Comparison of ENCODE assay signal across 28 mouse cellular contexts in genomic region chr5:60988313-60988712, GRCm38 (mm10).
"Had no signal": no experiment of that assay in that cellular context is flagged by ENCODE, and none has a peak within 500 bp of the region (broad histone marks: within the 10 kb centered on the region; RNA-seq: fewer than 3 reads in every experiment).

No protein-coding gene starts in this region.

- H3K27ac ChIP-seq: limb, embryonic 10.5 days; limb, embryonic 12.5 days; limb, embryonic 13.5 days; limb, embryonic 15.5 days; liver, embryonic 12.5 days; liver, embryonic 13.5 days; liver, embryonic 14.5 days; liver, embryonic 15.5 days; lung, embryonic 15.5 days; macrophage; midbrain, embryonic 10.5 days; midbrain, embryonic 12.5 days; midbrain, embryonic 13.5 days; midbrain, embryonic 15.5 days; neural tube, embryonic 12.5 days had no signal

- H3K9ac ChIP-seq: limb, embryonic 12.5 days; limb, embryonic 13.5 days; limb, embryonic 15.5 days; liver, embryonic 12.5 days; liver, embryonic 13.5 days; liver, embryonic 14.5 days; liver, embryonic 15.5 days; liver, postnatal 0 days; lung, embryonic 14.5 days; lung, embryonic 15.5 days; midbrain, embryonic 12.5 days; midbrain, embryonic 13.5 days; midbrain, embryonic 15.5 days; neural tube, embryonic 12.5 days had no signal

- H3K4me1 ChIP-seq: limb, embryonic 10.5 days; limb, embryonic 12.5 days; limb, embryonic 13.5 days; limb, embryonic 15.5 days; liver, embryonic 12.5 days; liver, embryonic 13.5 days; liver, embryonic 15.5 days; lung, embryonic 15.5 days; megakaryocyte, embryonic 14.5 days; midbrain, embryonic 10.5 days; midbrain, embryonic 12.5 days; midbrain, embryonic 15.5 days; neural tube, embryonic 12.5 days had no signal

- H3K4me3 ChIP-seq: limb, embryonic 10.5 days; limb, embryonic 12.5 days; limb, embryonic 13.5 days; limb, embryonic 15.5 days; liver, embryonic 12.5 days; liver, embryonic 13.5 days; liver, embryonic 15.5 days; lung, embryonic 15.5 days; megakaryocyte, embryonic 14.5 days; midbrain, embryonic 10.5 days; midbrain, embryonic 12.5 days; midbrain, embryonic 13.5 days; midbrain, embryonic 15.5 days; myocyte; neural tube, embryonic 12.5 days had no signal

- H3K36me3 ChIP-seq: limb, embryonic 10.5 days; limb, embryonic 12.5 days; limb, embryonic 13.5 days; limb, embryonic 15.5 days; liver, embryonic 12.5 days; liver, embryonic 13.5 days; liver, embryonic 15.5 days; lung, embryonic 15.5 days; midbrain, embryonic 10.5 days; midbrain, embryonic 12.5 days; midbrain, embryonic 13.5 days; midbrain, embryonic 15.5 days; neural tube, embryonic 12.5 days had no signal

- DNase-seq: left cerebral cortex, postnatal 4 days; liver; liver, embryonic 13.5 days; liver, postnatal 0 days; lung, adult 18-20 months; lung, adult 2 months; lung, embryonic 14.5 days; lung, postnatal 10 days; lung, postnatal 14 days; lung, postnatal 36 days; lung, postnatal 4 days; midbrain, embryonic 14.5 days had no signal

- H3K27me3 ChIP-seq: limb, embryonic 12.5 days; limb, embryonic 13.5 days; limb, embryonic 15.5 days; liver, embryonic 12.5 days; liver, embryonic 13.5 days; liver, embryonic 15.5 days; lung, embryonic 15.5 days; megakaryocyte, embryonic 14.5 days; midbrain, embryonic 12.5 days; midbrain, embryonic 13.5 days; midbrain, embryonic 15.5 days; neural tube, embryonic 12.5 days had no signal

- H3K9me3 ChIP-seq: limb, embryonic 10.5 days; limb, embryonic 12.5 days; limb, embryonic 13.5 days; limb, embryonic 15.5 days; liver, embryonic 12.5 days; liver, embryonic 13.5 days; liver, embryonic 15.5 days; lung, embryonic 15.5 days; megakaryocyte, embryonic 14.5 days; midbrain, embryonic 10.5 days; midbrain, embryonic 12.5 days; midbrain, embryonic 13.5 days; midbrain, embryonic 15.5 days; neural tube, embryonic 12.5 days had no signal
